Mouse (Mus musculus): ENCODE data around the gene Cdhr4.

DNA sequence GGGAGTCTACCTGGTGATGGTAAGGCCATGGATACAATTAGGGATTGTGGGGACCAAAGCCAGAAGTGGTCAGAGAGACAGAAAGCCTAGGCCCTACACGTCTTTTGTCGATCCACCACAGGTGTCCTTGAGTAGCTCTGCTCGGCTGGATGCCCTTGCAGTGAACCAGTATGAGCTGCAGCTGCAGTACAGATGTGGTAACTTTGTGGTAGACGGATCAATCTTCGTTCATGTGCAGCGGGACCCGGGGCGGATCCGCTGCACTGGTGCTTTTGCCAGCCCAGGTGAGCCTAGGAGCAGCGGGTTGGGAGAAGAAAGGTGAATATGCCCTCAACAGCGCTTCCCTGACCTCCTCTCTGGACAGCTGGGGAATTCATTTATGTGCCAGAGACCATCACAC is 716 bp downstream of the Cdhr4 start:
- TF ChIP-seq CTCF (IDR thresholded peaks at IDR 0.05; ENCODE audit: low read depth, low read length) (no peak), POLR2A (IDR thresholded peaks at IDR 0.05; ENCODE audit: borderline replicate concordance, low read depth, low read length) (no peak)

Measured in bone marrow macrophage, adult 2 months (primary cell).